Mouse (Mus musculus): Measurements from ENCODE around the gene Itfg2.
"Not testable (repeated sequence)": the region's sequence is repeated elsewhere in the genome, so short reads cannot be mapped to it uniquely, and the experiment has no call there.

Gene Itfg2

DNA sequence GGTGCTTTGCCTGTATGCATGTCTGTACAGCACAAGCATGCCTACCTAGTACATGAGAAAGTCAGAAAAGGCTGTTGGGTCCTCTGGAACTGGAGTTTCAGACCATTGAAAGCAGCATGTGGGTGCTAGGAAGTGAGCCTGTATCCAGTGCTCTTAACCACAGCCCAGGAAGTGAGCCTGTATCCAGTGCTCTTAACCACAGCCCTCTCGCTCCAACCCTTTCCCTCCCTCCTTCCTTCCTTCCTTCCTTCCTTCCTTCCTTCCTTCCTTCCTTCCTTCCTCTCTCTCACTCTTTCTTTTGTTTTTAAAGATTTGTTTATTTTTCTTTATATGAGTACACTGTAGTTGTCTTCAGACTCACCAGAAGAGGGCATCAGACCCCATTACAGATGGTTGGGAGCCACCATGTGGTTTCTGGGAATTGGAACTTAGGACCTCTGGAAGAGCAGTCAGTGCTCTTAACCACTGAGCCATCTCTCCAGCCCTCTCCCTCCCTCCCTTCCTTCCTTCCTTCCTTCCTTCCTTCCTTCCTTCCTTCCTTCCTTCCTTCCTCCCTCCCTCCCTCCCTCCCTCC is 44.0 kb downstream of the Itfg2 start:
- not testable (repeated sequence) for DNase-seq

DNA sequence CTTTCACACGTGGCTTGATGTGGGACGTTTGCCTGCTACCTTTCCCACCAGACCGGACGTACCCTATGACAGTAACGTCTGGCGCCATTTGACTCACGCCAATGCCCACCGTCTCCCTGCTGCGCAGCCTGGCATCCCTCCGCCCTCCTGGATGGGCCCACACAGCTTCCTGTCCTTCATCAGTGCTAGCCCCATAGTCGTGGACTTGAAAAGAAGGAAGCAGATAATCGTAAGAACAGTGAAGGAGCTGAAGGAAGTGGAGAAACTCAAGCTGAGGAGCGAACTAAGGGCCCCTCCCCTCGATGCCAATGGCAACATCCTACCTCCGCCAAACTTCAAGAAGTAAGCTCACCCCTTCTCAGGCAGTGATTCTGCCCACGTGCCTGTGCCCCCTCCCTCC is 45.1 kb downstream of the Itfg2 start:
- no peak for DNase-seq

DNA sequence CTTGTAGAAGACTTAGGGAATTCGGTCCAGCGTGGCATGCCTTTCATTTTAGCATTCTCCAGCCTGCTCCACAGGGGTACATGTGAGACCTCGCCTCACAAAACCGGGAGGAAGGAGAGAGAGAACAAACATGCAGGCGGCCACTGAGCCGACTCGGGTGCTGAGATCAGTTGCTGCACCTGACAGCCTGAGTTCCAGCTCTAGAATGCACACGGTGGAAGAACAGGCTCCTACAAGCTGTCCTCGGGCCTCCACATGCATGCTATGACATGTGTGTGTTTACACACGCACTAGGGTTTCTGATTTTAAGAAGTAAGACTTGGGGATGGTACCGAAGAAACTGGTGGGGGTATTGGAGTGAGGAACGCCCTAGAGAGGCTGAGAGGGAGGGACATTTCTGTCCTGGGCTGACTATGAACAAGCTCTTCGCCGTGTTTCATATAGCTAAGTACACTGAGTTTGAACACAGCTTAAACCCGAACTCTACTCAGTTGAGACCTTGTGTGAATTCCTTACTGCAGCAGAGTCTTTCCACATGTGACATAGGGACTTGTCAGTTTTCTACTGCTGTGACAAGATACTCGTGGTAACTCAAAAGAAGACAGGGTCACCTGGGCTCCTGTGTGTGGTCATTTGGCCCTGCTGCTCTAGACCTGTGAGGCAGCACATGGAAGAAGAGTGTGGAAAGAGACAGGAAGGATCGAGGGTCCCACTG is 48.2 kb downstream of the Itfg2 start:
- no peak for DNase-seq

DNA sequence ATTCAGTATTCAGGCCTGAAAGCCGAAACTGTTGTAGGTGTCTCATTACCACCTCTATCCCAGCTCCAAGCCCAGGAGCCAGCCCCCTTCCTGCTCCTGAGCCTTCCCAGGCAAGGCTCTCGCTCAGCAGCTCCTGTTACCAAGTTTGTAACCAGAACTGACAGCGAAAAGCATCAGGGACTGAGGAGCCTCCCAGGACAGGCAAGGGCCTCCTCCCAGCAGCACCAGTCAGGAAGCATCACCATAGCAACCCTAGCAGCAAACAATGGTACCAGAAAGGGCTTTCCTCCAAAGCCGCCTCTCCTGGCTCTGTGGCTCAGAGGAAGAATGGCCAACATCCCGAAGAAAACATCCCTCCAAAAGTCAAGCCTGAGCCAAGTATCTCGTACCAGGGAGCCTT is 49.5 kb downstream of the Itfg2 start, which contains the start of the genes Tex52 and Gm44596:
Tex52 (plus strand) TSS at position 265 of the 400 bp plus-strand sequence.
Gm44596 (plus strand) TSS at position 312 of the 400 bp plus-strand sequence.
- DNase-seq, result peak in 1 of 2 experiments; percentile 24

DNA sequence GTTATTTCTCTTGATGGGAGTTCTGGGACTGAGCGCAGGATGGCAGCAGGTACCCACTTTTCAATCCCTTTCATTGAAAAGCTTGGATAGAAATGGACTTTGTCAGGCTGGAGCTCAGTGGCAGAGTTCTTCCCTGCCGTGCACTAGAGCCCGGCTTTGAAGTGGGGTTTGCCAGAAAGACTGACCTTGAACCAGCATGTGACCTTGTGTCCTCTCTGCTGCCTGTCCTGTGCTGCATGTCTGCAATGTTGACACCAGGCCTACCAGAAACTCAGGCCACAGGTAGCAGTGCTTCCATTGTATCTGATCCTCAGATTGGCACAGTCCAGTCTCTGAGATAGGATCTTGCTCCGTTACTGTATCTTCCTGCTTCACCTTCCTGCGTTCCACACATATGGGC is 54.7 kb downstream of the Itfg2 start:
- DNase-seq, result no peak

DNA sequence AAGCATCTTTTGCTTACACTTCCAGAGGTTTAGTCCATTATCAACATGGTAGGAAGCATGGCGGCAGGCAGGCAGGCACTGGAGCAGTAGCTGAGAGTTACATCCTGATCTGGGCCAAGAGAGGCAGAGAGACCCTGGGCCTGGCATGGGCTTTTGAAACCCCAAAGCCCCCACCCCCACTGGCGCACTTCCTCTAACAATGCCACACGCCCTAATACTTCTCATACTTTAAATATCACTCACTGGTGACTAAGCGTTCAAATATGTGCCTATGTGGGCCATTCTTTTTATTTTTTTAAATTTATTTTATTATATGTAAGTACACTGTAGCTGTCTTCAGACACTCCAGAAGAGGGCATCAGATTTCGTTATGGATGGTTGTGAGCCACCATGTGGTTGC is 58.3 kb downstream of the Itfg2 start:
- no peak for DNase-seq

DNA sequence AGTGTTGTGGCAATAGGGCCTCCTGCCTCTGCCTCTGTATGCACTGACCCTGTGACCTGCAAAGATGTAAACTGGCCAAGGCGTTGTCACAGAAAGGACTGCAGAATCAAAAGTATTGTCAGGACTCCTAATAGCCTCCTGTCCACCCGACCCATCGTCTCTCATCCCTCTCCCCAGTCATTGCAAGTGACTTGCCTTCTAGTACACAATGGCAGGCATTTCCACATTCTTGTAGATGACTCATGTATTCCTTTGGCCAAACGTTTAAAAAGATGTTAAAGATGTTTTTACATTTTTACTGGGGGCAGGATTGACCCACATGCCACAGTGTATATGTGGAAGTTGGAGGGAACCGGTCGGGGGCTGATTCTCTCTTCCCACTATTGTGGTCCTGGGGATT is 60.0 kb downstream of the Itfg2 start:
- no peak for DNase-seq

DNA sequence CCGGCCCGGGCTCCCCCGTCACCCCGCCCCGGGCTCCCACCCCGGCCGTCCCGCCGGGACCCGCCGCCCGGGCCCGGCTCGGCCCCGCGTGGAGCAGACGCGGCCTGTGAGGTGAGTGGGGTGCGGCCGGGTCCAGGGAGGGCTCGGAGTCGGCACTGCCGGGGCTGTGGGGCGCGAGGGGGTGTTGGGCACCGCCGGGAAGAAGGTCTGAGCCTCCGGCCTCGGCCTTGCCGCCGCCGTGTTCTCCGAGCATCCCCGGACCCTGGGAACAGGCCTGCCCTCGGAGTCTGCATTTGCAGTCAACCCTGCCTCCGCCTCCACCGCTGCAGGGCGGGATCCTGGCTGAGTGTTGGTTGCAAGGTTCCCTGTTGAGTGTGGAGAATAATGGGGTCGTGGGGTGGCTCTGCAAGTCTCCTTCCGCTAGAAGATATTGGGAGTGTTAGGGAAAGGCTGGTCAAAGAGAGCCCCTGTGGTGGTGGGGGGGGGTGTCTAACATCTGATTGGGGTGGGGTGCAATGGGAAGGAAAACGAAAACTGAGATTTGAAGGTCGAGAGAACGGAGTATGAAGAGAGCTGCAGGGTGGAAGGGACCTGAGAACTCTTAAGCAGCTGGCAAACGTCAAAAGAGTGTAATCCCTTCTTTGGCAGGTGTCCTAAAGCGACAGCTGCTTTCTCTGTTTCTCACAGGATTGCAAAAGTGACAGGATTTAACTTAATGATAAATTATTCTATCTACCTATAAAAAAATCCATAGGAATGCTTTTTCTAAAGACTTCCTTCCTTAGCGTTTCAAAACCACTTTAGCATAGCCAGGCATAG is 61.5 kb downstream of the Itfg2 start:
- DNase-seq, result peak in 1 of 2 experiments; percentile 42

DNA sequence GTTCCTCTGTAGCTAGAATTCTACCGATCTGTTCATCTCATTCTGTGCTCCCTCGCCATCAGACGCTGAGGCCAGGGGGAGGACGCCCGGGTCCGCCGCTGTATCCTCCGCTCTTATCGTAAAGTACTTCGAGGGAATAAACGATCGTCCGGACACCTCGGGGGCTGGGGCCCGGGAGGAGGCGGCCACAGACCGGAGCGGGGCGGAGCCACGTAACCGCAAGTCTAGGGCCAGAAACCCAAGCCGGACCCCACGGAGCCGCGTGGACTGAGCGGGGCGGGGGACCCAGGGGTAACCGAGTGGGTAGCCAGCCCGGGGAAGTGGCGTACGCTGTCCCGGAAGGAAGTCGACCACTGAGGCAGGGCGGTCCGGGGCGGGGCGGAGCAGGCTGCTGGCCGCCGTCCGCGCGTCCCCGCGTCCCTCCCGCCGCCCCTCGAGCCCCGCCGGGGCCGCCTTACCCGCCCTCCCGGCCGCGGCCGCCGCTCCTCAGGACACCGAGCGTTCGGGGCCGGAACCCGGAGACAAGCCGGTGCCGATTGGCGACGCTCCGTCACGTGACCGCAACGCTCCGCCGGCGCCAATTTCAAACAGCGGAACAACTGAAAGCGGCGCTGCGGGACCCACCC is 62.2 kb downstream of the Itfg2 start, which contains the start of the genes Rhno1 and Foxm1:
Rhno1 (minus strand) TSS at position 531 of the 626 bp plus-strand sequence.
Foxm1 (plus strand) TSS at position 587 of the 626 bp plus-strand sequence.
- peak; percentile 90 to 94 for DNase-seq

DNA sequence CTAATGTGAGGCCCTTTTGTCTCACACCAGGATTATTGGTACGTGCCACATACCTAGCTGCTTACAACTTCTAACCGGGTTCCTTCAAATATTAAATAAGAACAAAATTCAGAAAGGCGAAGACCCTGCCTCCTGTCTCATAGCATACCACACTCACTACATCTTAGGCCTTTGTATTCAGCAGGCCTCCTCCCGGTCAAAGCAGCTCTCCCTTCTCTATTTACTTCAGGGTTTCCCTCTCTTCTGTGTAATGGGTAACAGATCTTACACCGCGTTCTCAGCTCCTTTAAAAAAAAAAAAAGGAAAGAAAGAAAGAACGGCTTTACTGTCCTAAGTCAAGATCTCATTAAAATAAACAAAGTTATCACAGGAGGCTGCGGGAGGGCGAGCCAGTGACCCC is 62.8 kb downstream of the Itfg2 start:
- DNase-seq, result no peak
